Mouse (Mus musculus) stomach, postnatal 0 days (tissue): ENCODE measurements around the gene Senp8.
A peak's percentile ranks its signal among the peaks of the same experiment; 100 is the strongest.

Experiments used
- CTCF ChIP-seq: IDR thresholded peaks from 2 replicates; pipeline ENCODE4 v1.5.1; 2016; ENCODE audit warnings: antibody characterized with exemption, low read depth, mild to moderate bottlenecking, moderate library complexity
- EP300 ChIP-seq: optimal IDR thresholded peaks from 2 replicates; pipeline ENCODE3; 2016; ENCODE audit warnings: antibody characterized with exemption

- TF ChIP-seq EP300 (no peak), CTCF (peak; percentile 43; the same call in 1 of the 2 replicates)
These were observed at the start of gene Senp8, which contains the start of gene Myo9a for GRCm38 (mm10) chr9:59750267-59751065.
